Mouse (Mus musculus) testis, adult 2 months (tissue): ENCODE data around the gene Btbd11. TPM values are rescaled to one million over a fixed set of nuclear protein-coding genes. Genes with fewer than 3 reads are reported as not detected.

ENCODE experiments used
- H3K27ac ChIP-seq: fragments of 200-500 bp; 2 replicates; pipeline ENCODE4 v1.5.1; 2012; ENCODE audit warnings: low read depth, low read length; ENCODE audit not compliant: control insufficient read depth, insufficient read depth
- H3K27me3 ChIP-seq: fragments of 200-500 bp; 2 replicates; pipeline ENCODE4 v1.6.1; 2012; ENCODE audit warnings: mild to moderate bottlenecking, low read length, moderate library complexity; ENCODE audit not compliant: control insufficient read depth, insufficient read depth
- H3K36me3 ChIP-seq: fragments of 200-500 bp; 2 replicates; pipeline ENCODE4 v1.6.1; 2012; ENCODE audit warnings: mild to moderate bottlenecking, low read length; ENCODE audit not compliant: control insufficient read depth, insufficient read depth
- H3K4me1 ChIP-seq: fragments of 200-500 bp; 2 replicates; pipeline ENCODE4 v1.6.1; 2012; ENCODE audit warnings: low read length; ENCODE audit not compliant: control insufficient read depth, insufficient read depth
- H3K4me3 ChIP-seq: fragments of 200-500 bp; 2 replicates; pipeline ENCODE4 v1.5.1; 2012; ENCODE audit warnings: low read depth, mild to moderate bottlenecking, low read length, moderate library complexity, mixed read lengths; ENCODE audit not compliant: control insufficient read depth
- CTCF ChIP-seq: fragments of 200-500 bp; IDR thresholded peaks from 2 replicates; pipeline ENCODE4 v1.5.1; 2012; ENCODE audit warnings: low read depth, mild to moderate bottlenecking, inconsistent platforms, low read length, moderate library complexity; ENCODE audit not compliant: control insufficient read depth, insufficient read depth, insufficient replicate concordance
- POLR2A ChIP-seq: fragments of 200-500 bp; IDR thresholded peaks from 2 replicates; pipeline ENCODE4 v1.6.1; 2012; ENCODE audit warnings: low read depth, mild to moderate bottlenecking, inconsistent platforms, low read length, moderate library complexity; ENCODE audit not compliant: control insufficient read depth
- polyA plus RNA-seq: library from polyadenylated mRNA; depleted of rRNA; stranded (reverse); fragments of >200 nt; gene quantifications from 2 replicates; pipeline ENCODE4 v1.2.3, GENCODE M21; 2012

Gene Btbd11
- polyA plus RNA-seq, 1 experiment, result 0.25 TPM

DNA sequence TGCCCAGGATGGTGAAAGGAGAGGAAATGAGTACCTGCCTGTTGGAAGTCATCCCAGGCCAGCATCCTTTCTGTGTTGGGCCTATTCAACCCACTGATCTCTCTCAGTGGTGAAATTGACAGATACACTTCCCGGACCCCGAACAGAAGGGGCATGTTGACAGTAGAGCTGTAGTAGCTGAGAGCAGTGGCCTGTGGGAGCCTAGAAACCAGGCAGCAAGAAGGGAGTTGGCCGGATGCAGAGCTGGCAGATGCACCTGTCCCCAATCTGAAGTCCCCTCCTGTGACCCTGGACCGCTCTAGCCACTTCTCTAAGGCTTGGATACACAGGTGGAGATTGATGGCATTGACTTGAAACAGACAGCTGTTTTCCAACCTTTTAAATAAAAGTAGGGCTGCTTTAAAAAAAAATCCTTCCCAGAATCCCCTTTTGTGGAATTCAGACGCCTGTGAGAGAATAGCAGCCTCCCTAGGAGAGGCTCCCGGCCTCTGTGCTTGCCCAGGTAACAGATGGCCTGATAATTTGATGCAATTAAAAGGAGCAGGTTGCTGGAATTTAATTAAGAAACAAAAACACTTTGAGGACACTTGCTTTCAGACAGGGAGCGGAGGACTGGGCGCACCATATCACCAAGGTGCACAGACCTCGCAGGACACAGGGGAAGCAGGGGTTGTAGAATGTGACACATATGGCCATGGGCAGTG lies 89.2 kb downstream of the Btbd11 start:
- Histone ChIP-seq H3K27me3 (no peaks in the 10 kb centered on the region), H3K36me3 (no peaks in the 10 kb centered on the region)
- TF ChIP-seq POLR2A, result no peak
- TF ChIP-seq CTCF, result no peak

DNA sequence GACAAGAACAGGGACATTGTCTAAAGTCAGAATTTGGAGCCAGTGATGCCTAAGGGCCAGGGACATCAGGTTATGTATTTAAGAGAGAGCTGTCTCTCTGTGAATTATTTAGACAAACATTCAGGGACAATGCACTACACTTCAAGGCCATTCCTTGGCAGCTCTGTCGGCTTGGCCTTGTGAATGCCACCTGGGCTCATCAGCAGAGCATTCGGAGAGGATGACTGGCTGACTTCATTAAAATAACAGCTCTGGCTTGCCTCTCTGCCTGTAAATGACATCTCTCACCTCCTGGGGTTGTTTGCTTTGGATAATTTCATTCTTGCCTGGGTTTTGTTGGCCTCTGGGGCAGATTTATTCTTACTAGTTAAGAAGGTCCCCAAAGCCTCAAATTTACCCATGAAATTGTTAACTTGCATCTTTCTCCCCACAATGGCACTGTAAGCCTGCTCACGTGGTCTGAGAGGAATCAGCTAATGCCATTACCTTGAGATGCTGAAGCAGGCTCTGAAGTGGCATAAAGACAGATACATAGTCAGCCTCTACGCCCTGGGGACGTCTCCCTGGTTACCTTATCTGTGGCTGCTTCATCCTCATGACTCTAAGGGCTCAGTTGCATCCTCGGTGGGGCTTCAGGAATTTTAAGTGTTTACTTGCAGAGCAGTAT lies 93.5 kb downstream of the Btbd11 start:
- Histone ChIP-seq H3K4me3 (no peak overlapping the region), H3K27me3 (no peaks in the 10 kb centered on the region), H3K4me1 (no peaks in the 10 kb centered on the region), H3K27ac (no peak overlapping the region), H3K36me3 (no peaks in the 10 kb centered on the region)
- TF ChIP-seq POLR2A (no peak), CTCF (no peak)

More for the DNA sequence above, 89.2 kb downstream of the Btbd11 start:
- Histone ChIP-seq H3K27ac (no peak overlapping the region), H3K4me3 (no peak overlapping the region), H3K4me1 (no peaks in the 10 kb centered on the region)

DNA sequence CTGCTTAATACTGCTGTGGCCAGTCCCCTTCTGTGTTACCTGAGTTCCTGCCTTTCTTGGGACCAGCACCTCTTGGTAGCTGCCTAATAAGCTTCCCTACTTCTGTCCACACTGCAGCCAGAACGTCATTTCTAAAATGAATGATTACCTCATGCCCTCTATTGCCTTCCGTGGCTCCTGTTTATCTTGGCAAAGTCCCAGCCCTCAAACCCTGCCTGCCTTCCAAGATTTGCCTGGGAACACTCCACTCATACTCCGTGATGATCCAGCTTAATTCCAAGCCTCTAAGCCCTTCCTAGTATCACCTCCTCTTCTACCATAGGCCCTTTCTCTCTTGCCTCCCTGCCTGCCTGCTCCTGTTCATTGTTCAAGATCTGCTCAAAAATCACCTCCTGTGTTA lies 94.5 kb downstream of the Btbd11 start:
- TF ChIP-seq POLR2A, result no peak
- TF ChIP-seq CTCF, result no peak
- H3K27me3 ChIP-seq, result no peaks in the 10 kb centered on the region
- H3K36me3 ChIP-seq, result no peaks in the 10 kb centered on the region
- H3K4me3 ChIP-seq, result no peak overlapping the region
- H3K27ac ChIP-seq, result no peak overlapping the region
- no peaks in the 10 kb centered on the region for H3K4me1 ChIP-seq

DNA sequence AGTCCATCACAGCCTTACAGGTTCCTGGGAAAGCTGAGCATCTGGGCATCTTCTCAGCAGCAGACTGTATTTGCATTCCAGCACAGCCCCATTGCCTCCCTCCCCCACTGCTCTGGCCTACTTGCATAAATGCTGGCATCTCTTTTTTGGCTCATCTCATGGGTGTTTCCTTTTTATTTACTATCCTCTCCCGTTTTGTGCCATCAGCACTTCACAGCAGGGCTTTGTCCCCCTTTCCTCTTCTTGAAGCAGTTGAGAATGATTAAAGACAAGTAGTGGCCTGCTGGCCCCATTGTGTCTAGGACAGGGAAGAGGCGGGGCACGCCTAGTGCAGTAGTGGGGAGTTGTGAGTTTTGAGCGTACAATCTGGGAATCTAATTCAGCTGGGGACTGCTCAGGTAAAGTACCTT lies 95.5 kb downstream of the Btbd11 start:
- no peak overlapping the region for H3K27ac ChIP-seq
- TF ChIP-seq CTCF (no peak), POLR2A (no peak)
- no peaks in the 10 kb centered on the region for H3K36me3 ChIP-seq
- H3K27me3 ChIP-seq, result no peaks in the 10 kb centered on the region
- H3K4me3 ChIP-seq, result no peak overlapping the region
- no peaks in the 10 kb centered on the region for H3K4me1 ChIP-seq

DNA sequence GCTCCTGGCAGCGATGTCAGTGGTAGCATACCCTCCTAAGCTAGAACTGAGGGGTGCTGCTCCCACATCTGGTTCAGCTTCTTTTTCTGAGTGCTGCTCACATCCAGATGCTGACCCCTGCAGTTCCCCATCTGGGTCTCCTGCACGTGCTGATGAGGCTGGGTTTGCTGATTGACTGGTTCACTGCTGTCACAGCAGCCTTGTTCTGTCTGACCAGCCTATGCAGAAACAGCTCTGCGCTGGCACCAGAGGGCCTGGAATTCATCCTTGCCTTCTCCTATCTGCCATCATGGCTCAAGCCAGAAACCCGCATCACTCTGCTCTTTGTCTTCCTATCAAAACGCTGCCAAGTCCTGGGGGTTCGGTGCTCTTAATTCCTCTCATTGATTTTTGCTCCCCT lies 95.9 kb downstream of the Btbd11 start:
- no peak overlapping the region for H3K27ac ChIP-seq
- no peak overlapping the region for H3K4me3 ChIP-seq
- no peaks in the 10 kb centered on the region for H3K27me3 ChIP-seq
- H3K36me3 ChIP-seq, result no peaks in the 10 kb centered on the region
- no peaks in the 10 kb centered on the region for H3K4me1 ChIP-seq
- TF ChIP-seq POLR2A (no peak), CTCF (no peak)

DNA sequence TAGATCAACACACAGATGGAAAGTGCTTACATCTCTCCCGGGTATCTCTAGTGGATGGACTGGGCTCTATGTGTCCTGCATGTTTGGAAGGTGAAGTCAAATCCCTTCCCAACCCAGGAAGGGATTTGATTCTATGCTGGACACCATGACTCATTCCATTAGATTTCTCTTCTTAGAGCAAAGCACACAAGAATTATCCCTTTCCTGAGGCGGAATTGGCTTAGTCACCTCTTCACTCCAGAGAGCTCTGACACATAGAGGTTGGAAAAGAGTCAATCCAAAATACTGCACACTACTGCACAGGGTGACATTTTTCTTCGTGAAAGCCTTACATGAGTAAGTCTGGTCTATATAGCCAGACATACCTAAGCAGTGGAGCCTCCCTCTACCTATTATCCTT lies 99.8 kb downstream of the Btbd11 start:
- no peaks in the 10 kb centered on the region for H3K36me3 ChIP-seq
- TF ChIP-seq CTCF (no peak), POLR2A (no peak)
- no peak overlapping the region for H3K4me3 ChIP-seq

DNA sequence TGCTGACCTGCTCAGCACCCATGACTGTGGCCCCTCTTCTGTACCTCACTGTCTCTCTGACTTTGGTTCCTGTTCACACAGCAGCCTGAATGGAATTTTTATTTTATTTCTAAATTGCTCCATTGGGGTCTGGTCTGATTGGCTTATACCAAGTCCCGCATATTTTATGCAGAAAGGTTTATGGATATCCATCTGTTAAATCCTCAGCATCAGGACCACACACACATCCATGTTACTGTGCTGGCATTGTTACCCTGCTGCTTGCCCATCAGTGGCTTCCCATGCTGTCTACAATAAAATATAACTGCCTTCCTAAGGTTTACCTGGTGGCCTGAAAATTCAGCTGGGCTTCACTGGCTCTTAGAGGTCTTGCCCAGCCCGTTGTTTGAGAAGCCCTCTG lies 106.0 kb downstream of the Btbd11 start:
- Histone ChIP-seq H3K27ac (no peak overlapping the region), H3K27me3 (no peaks in the 10 kb centered on the region), H3K36me3 (no peaks in the 10 kb centered on the region), H3K4me1 (no peaks in the 10 kb centered on the region), H3K4me3 (no peak overlapping the region)
- no peak for TF ChIP-seq CTCF
- TF ChIP-seq POLR2A, result no peak

More for the DNA sequence above, 99.8 kb downstream of the Btbd11 start:
- no peaks in the 10 kb centered on the region for H3K27me3 ChIP-seq
- no peaks in the 10 kb centered on the region for H3K4me1 ChIP-seq
- no peak overlapping the region for H3K27ac ChIP-seq

DNA sequence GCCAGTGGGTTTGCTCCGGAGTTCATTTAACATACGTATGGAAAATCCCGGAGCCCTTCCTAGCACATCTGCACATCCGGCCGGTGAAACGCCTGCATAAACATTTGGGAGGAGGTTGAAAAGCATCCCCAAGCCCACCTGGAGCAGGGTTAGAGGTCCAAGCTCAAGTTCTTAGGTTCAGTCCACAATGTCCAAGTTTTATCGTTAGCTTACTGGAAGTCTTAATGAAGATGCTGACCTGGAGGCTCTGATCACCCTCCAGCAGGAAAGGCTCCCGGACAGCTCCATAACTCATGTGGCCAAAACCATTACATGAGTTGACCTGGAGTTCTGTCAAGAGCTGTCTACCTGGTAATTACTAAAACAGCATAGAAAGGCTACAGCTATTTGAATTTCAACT lies 109.7 kb downstream of the Btbd11 start:
- TF ChIP-seq CTCF (no peak), POLR2A (no peak)

More for the DNA sequence above, 109.7 kb downstream of the Btbd11 start:
- Histone ChIP-seq H3K4me3 (no peak overlapping the region), H3K4me1 (no peaks in the 10 kb centered on the region), H3K36me3 (no peaks in the 10 kb centered on the region), H3K27ac (no peak overlapping the region), H3K27me3 (no peaks in the 10 kb centered on the region)
